9 mouse cellular contexts compared by ENCODE assay signal in the genomic region with DNA sequence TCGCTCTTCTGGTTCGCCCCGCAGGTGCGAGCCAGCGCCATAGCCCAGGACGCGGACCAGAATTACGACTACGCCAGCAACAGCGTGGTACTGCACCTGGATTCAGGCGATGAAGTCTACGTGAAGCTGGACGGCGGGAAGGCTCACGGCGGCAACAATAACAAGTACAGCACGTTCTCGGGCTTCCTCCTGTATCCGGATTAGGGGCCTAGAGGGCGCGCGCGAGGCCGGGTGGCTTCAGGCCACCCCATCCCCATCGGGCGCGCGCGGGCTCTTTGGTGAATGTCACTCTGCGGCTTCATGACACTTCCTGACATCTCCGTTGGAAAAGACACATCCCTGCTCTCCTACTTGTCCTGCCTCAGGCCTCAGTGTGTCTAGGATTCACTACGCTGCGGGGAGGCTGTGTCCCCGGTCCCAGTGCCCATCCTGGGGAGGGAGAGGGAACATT. TPM values are rescaled to one million over a fixed set of nuclear protein-coding genes. Genes with fewer than 3 reads are reported as not detected.
DNase-seq lines count a peak whose midpoint lies in the region; ATAC-seq and TF ChIP-seq lines count a peak whose summit lies in the region.
"Had no signal": no experiment of that assay in that cellular context is flagged by ENCODE, and none has a peak within 500 bp of the region (broad histone marks: within the 10 kb centered on the region; RNA-seq: fewer than 3 reads in every experiment).

No protein-coding gene starts in this region.

- peak; percentile 35 for TF ChIP-seq CTCF in lung, embryonic 14.5 days (IDR thresholded peaks at IDR 0.05; ENCODE audit: low read depth)

- peak overlapping the region; percentile 38 for H3K4me2 ChIP-seq in forebrain, embryonic 11.5 days (ENCODE audit: low read depth, low read length, severe bottlenecking)
- H3K4me2 ChIP-seq in hindbrain, embryonic 15.5 days = peak overlapping the region; percentile 62
- peak overlapping the region; percentile 55 for H3K4me2 ChIP-seq in lung, embryonic 14.5 days

- intact Hi-C loops in gastrocnemius, postnatal 14 days (cut with DNase I; ENCODE audit: low total_unique reads) = no loop called here

- no peaks in the 10 kb centered on the region for H3K9me3 ChIP-seq in forebrain, embryonic 11.5 days (ENCODE audit: control insufficient read depth, low read length)
- H3K9me3 ChIP-seq in hindbrain, embryonic 15.5 days = no peaks in the 10 kb centered on the region
- H3K9me3 ChIP-seq in lung, embryonic 14.5 days (ENCODE audit: low read depth, low read length) = no peaks in the 10 kb centered on the region

- peaks cover 66% of the 10 kb centered on the region for H3K27me3 ChIP-seq in forebrain, embryonic 11.5 days (ENCODE audit: control insufficient read depth, insufficient read depth, low read length)
- H3K27me3 ChIP-seq in hindbrain, embryonic 15.5 days = peaks cover 81% of the 10 kb centered on the region
- H3K27me3 ChIP-seq in lung, embryonic 14.5 days (ENCODE audit: insufficient read depth, low read length) = peaks cover 74% of the 10 kb centered on the region

- H3K4me3 ChIP-seq in forebrain, embryonic 11.5 days (ENCODE audit: low read depth, low read length) = peak overlapping the region; percentile 21
- peak overlapping the region; percentile 41 for H3K4me3 ChIP-seq in hindbrain, embryonic 15.5 days
- H3K4me3 ChIP-seq in lung, embryonic 14.5 days (ENCODE audit: low read depth, low read length) = peak overlapping the region; percentile 27

- 1% methylated on average over 34 of the region's 34 CpGs for WGBS in forebrain, embryonic 11.5 days
- WGBS in hindbrain, embryonic 15.5 days = under 1% methylated on average over 34 of the region's 34 CpGs
- WGBS in lung, embryonic 14.5 days = under 1% methylated on average over 34 of the region's 34 CpGs

- H3K9ac ChIP-seq in forebrain, embryonic 11.5 days (ENCODE audit: low read length) = peak overlapping the region; percentile 27; the same call in 1 of the 2 replicates
- no peak overlapping the region for H3K9ac ChIP-seq in hindbrain, embryonic 15.5 days
- H3K9ac ChIP-seq in lung, embryonic 14.5 days = no peak overlapping the region

- H3K36me3 ChIP-seq in forebrain, embryonic 11.5 days (ENCODE audit: control insufficient read depth, insufficient read depth, low read length) = no peaks in the 10 kb centered on the region
- H3K36me3 ChIP-seq in hindbrain, embryonic 15.5 days = no peaks in the 10 kb centered on the region
- no peaks in the 10 kb centered on the region for H3K36me3 ChIP-seq in lung, embryonic 14.5 days (ENCODE audit: insufficient read depth)

- peaks cover 14% of the 10 kb centered on the region; the same call in 1 of the 2 replicates for H3K4me1 ChIP-seq in forebrain, embryonic 11.5 days (replicated peaks; ENCODE audit: control insufficient read depth, insufficient read depth, low read length)
- peaks cover 29% of the 10 kb centered on the region for H3K4me1 ChIP-seq in hindbrain, embryonic 15.5 days (replicated peaks)
- no peaks in the 10 kb centered on the region for H3K4me1 ChIP-seq in lung, embryonic 14.5 days (ENCODE audit: insufficient read depth)

- DNase-seq in gastrocnemius, postnatal 14 days = peak; percentile 9
- no peak for DNase-seq in gastrocnemius, adult 8-10 months (ENCODE audit: low spot score in 2 of 2)
- DNase-seq in WW6 (ENCODE audit: low read depth, low spot score) = peak; percentile 43
- peak; percentile 81 for DNase-seq in forebrain, embryonic 11.5 days (ENCODE audit: low spot score)
- DNase-seq in lung, embryonic 14.5 days = peak; percentile 54
- peak; percentile 31 for DNase-seq in retina, postnatal 7 days (ENCODE audit: low read depth, low spot score)
- DNase-seq in cerebellum, adult 9-10 months = no peak

- no peak overlapping the region for H3K27ac ChIP-seq in forebrain, embryonic 11.5 days (ENCODE audit: low read depth, low read length)
- no peak overlapping the region for H3K27ac ChIP-seq in hindbrain, embryonic 15.5 days (replicated peaks)
- no peak overlapping the region for H3K27ac ChIP-seq in lung, embryonic 14.5 days (ENCODE audit: low read depth)

- peak; percentile 49 for ATAC-seq in forebrain, embryonic 11.5 days (replicated peaks; ENCODE audit: low FRiP score)
- ATAC-seq in hindbrain, embryonic 15.5 days (ENCODE audit: low FRiP score, low read depth) = peak; percentile 57
- peak; percentile 50; the same call in 1 of the 2 replicates for ATAC-seq in lung, embryonic 14.5 days (ENCODE audit: insufficient read depth)

RNA-seq across cellular contexts. Expression of a gene that starts 2.0 kb away (rescaled TPM):
- total RNA-seq in gastrocnemius, postnatal 14 days (2021) = not detected
- total RNA-seq in gastrocnemius, adult 8-10 months (2022) = not detected
- polyA plus RNA-seq in forebrain, embryonic 11.5 days (2014; fragmentation: Nextera tagmentation; extraction: Ambion mirVana) = not detected in 2 replicates
- 7.2 and 7.4 TPM in 2 replicates for polyA plus RNA-seq in hindbrain, embryonic 15.5 days (2015; fragmentation: Nextera tagmentation; extraction: Ambion mirVana)
- polyA plus RNA-seq in lung, embryonic 14.5 days (2014; fragmentation: Nextera tagmentation; extraction: Ambion mirVana) = 0.12 and 0.20 TPM in 2 replicates
- total RNA-seq: heart, postnatal 36 days had no signal

Comparison
In these comparisons a context has a peak if more than half of its experiments do, and no peak if none do; other contexts are left out.
1. DNase-seq: peak in gastrocnemius, postnatal 14 days (single experiment), WW6 (single experiment), forebrain, embryonic 11.5 days (single experiment), lung, embryonic 14.5 days (single experiment) and retina, postnatal 7 days (single experiment); none in gastrocnemius, adult 8-10 months (0 of 2) and cerebellum, adult 9-10 months (single experiment).
2. Peak in every context shown above with its lines, with median percentiles within 50 percentile points of each other: ATAC-seq, H3K4me2 ChIP-seq and H3K4me3 ChIP-seq.